Mouse (Mus musculus): ENCODE data around the gene Ergic1. TPM values are rescaled to one million over a fixed set of nuclear protein-coding genes. Genes with fewer than 3 reads are reported as not detected.

The Ergic1 gene
- polyA plus RNA-seq, 1 experiment from 2014 or later, result 133 TPM

DNA sequence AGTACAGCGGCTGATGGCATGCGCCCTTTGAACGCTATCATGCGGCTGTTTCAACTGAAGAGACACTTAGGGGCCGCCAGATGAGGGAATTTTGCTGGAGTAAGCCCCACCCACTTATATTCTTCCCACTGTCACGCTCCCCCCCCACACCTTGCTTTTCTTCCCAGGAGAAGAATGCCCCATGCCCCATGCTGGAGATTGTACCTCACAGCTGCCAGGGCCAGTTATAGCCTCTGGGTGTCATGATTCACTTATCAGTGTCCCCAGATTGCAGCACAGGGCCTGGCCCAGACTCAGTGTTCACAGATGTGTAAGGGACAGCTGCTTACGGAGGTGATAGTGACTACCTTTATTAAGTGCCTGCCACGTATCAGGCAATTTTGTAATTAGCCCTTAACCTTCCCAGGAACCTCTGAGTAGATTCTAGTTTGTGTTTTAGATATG is 84.1 kb downstream of the Ergic1 start:
- peaks cover 30% of the 10 kb centered on the region for H3K36me3 ChIP-seq (ENCODE audit: inconsistent target)
- WGBS (ENCODE audit: missing documents), result 94% methylated on average over 8 of the region's 8 CpGs

GRCm38 (mm10) chr17:26647283-26647682 is 86.0 kb downstream of the Ergic1 start:
- Histone ChIP-seq H3K36me3 (ENCODE audit: inconsistent target) (peaks cover 23% of the 10 kb centered on the region), H3K27ac (no peak overlapping the region), H3K79me2 (ENCODE audit: inconsistent target) (no peaks in the 10 kb centered on the region), H3K4me3 (ENCODE audit: inconsistent target) (no peak overlapping the region)
- WGBS (ENCODE audit: missing documents), result 77% methylated on average over 13 of the region's 13 CpGs

More for the DNA sequence above, 84.1 kb downstream of the Ergic1 start:
- no peaks in the 10 kb centered on the region for H3K79me2 ChIP-seq (ENCODE audit: inconsistent target)
- no peak overlapping the region for H3K4me3 ChIP-seq (ENCODE audit: inconsistent target)
- no peak overlapping the region for H3K27ac ChIP-seq

GRCm38 (mm10) chr17:26649565-26649964 is 88.3 kb downstream of the Ergic1 start:
- 100% methylated on average over 4 of the region's 4 CpGs for WGBS (ENCODE audit: missing documents)
- Histone ChIP-seq H3K36me3 (ENCODE audit: inconsistent target) (peaks cover under 1% of the 10 kb centered on the region; the same call in 1 of the 2 replicates), H3K79me2 (ENCODE audit: inconsistent target) (no peaks in the 10 kb centered on the region), H3K27ac (no peak overlapping the region), H3K4me3 (ENCODE audit: inconsistent target) (no peak overlapping the region)

DNA sequence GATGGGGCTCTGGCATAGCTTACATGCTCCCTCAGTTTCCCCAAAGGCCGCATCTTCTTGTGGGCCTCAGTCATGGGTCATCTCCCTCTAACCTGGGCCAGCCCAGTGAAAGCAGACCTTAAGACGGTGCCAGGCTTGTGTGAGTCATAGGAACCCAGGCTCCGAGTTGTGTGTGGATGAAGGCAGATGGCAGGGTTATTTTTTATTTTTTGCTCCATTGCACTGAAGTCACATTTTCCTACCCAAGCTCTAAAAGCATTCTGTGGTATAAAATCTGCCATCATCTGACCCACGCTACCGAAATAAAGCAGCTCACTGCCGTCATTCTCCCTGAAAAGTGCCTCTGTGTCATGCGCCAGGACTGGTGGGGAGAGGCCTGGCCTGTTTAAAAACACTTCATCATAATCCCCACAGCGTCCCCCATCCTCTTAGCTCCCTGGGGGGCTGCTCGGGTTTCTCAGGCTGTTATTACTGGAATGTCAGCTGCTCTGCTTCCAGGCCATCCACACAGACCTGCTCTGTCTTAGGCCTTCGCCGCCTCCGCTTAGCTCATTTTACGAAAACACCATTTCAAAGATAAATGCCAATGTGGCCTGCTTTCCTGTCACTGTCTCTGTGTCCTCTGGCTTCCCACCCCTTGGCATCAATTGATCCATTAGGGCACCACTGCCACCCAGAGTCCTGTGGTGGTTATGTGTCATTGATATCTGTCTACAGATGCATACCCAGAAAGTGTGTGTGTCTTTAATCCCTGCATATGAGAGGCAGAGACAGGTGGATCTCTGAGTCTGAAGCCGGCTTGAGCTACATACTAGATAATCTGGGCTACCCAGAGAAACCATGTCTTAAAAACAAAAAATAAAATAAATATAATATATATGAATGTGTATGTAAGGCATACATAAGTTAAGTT is 89.4 kb downstream of the Ergic1 start:
- 92% methylated on average over 14 of the region's 14 CpGs for WGBS (ENCODE audit: missing documents)
- 0 out of 2 replicates have a peak, but pooled peaks cover 8% of the 10 kb centered on the region for H3K36me3 ChIP-seq (ENCODE audit: inconsistent target)
- H3K4me3 ChIP-seq (ENCODE audit: inconsistent target), result no peak overlapping the region
- H3K27ac ChIP-seq, result no peak overlapping the region
- no peaks in the 10 kb centered on the region for H3K79me2 ChIP-seq (ENCODE audit: inconsistent target)

GRCm38 (mm10) chr17:26658854-26659572 is 97.7 kb downstream of the Ergic1 start:
- Histone ChIP-seq H3K79me2 (ENCODE audit: inconsistent target) (no peaks in the 10 kb centered on the region), H3K36me3 (ENCODE audit: inconsistent target) (0 out of 2 replicates have a peak, but pooled peaks cover 8% of the 10 kb centered on the region), H3K4me3 (ENCODE audit: inconsistent target) (no peak overlapping the region), H3K27ac (no peak overlapping the region)
- 56% methylated on average over 19 of the region's 21 CpGs for WGBS (ENCODE audit: missing documents)

GRCm38 (mm10) chr17:26659573-26659915 is 98.3 kb downstream of the Ergic1 start:
- 0 out of 2 replicates have a peak, but pooled peaks cover 8% of the 10 kb centered on the region for H3K36me3 ChIP-seq (ENCODE audit: inconsistent target)
- 83% methylated on average over 3 of the region's 3 CpGs for WGBS (ENCODE audit: missing documents)
- no peak overlapping the region for H3K27ac ChIP-seq
- H3K79me2 ChIP-seq (ENCODE audit: inconsistent target), result no peaks in the 10 kb centered on the region
- no peak overlapping the region for H3K4me3 ChIP-seq (ENCODE audit: inconsistent target)

GRCm38 (mm10) chr17:26660192-26660912 is 99.1 kb downstream of the Ergic1 start:
- no peak overlapping the region for H3K27ac ChIP-seq
- 40% methylated on average over 18 of the region's 21 CpGs for WGBS (ENCODE audit: missing documents)
- no peaks in the 10 kb centered on the region for H3K79me2 ChIP-seq (ENCODE audit: inconsistent target)
- 0 out of 2 replicates have a peak, but pooled peaks cover 4% of the 10 kb centered on the region for H3K36me3 ChIP-seq (ENCODE audit: inconsistent target)
- H3K4me3 ChIP-seq (ENCODE audit: inconsistent target), result no peak overlapping the region

DNA sequence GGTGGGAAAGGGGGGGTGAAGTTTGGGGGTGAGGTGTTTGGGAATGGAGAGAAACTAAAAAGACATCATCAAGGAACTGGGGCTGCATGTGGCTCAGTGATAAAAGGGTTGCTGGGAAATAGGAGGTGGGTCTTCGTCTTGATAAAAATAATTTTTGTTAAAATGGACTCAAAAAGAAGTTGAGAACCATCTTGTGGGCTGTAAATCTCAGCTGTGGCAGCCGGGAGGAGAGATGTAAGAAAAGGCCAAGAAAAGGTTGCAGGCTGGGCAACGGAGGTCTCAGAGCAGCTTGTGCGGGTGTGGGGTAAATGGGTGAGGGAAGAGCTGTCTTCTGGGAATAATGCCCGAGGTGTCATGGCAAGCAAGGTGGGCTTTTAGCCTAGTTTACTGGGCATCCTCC is 100.9 kb downstream of the Ergic1 start:
- Histone ChIP-seq H3K27ac (0 out of 2 replicates have a peak overlapping the region, but pooled peaks have one; percentile 59), H3K79me2 (ENCODE audit: inconsistent target) (no peaks in the 10 kb centered on the region)
- 88% methylated on average over 5 of the region's 5 CpGs for WGBS (ENCODE audit: missing documents)

GRCm38 (mm10) chr17:26662978-26663683 is 101.8 kb downstream of the Ergic1 start, which contains the start of gene Atp6v0e:
Atp6v0e (plus strand) TSS chr17:26663231.
- no peaks in the 10 kb centered on the region for H3K36me3 ChIP-seq (ENCODE audit: inconsistent target)
- no peaks in the 10 kb centered on the region for H3K79me2 ChIP-seq (ENCODE audit: inconsistent target)
- peak within 1 kb of the TSS; percentile 89 for H3K4me3 ChIP-seq (ENCODE audit: inconsistent target)
- WGBS (ENCODE audit: missing documents), result 5% methylated on average over 28 of the region's 28 CpGs
- H3K27ac ChIP-seq, result peak within 1 kb of the TSS; percentile 59

More for the DNA sequence above, 100.9 kb downstream of the Ergic1 start:
- no peak overlapping the region for H3K4me3 ChIP-seq (ENCODE audit: inconsistent target)
- no peaks in the 10 kb centered on the region for H3K36me3 ChIP-seq (ENCODE audit: inconsistent target)

DNA sequence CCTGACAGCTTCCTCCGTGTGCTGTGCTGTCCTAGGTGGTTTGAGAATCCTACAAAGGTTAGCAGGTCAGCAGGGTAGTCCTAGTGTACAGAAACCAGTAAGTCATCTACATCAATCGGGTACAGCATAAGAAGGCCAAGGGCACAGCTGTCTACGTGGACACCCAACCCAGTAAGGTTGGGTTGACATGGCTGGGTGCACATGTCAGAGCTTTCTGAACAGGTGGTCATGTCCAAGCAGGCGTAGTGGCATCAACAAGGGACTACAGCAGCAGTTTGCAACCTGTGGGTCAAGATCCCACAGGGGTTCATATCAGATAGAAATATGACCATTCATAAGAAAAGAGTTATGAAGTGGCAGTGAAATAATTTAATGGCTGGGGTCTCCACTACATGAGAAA is 104.3 kb downstream of the Ergic1 start:
- 86% methylated on average over 4 of the region's 4 CpGs for WGBS (ENCODE audit: missing documents)
- H3K36me3 ChIP-seq (ENCODE audit: inconsistent target), result no peaks in the 10 kb centered on the region
- no peak overlapping the region for H3K27ac ChIP-seq
- H3K79me2 ChIP-seq (ENCODE audit: inconsistent target), result no peaks in the 10 kb centered on the region
- H3K4me3 ChIP-seq (ENCODE audit: inconsistent target), result no peak overlapping the region

DNA sequence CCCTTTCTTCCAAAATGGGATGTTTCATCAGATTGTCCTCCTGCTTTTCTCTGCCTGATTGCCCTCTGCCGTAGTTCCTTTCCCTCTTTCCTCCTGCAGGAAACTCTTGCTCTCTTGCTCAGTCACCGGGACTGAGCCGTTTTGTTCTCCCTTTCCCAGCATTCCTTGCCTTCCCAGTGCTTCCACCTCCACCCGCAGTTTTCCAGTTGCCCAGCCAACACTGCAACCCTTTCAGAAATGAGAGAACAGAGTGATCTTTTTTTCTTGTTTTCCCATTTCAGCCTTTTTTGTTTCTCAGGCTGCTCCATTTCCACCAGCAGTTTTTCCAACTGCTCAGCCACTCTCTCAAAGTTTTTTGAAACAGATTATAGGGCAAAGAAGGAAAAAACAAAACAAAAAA is 110.0 kb downstream of the Ergic1 start:
- WGBS (ENCODE audit: missing documents), result 40% methylated on average over 1 of the region's 4 CpGs
- Histone ChIP-seq H3K36me3 (ENCODE audit: inconsistent target) (no peaks in the 10 kb centered on the region), H3K4me3 (ENCODE audit: inconsistent target) (no peak overlapping the region), H3K27ac (no peak overlapping the region), H3K79me2 (ENCODE audit: inconsistent target) (no peaks in the 10 kb centered on the region)

DNA sequence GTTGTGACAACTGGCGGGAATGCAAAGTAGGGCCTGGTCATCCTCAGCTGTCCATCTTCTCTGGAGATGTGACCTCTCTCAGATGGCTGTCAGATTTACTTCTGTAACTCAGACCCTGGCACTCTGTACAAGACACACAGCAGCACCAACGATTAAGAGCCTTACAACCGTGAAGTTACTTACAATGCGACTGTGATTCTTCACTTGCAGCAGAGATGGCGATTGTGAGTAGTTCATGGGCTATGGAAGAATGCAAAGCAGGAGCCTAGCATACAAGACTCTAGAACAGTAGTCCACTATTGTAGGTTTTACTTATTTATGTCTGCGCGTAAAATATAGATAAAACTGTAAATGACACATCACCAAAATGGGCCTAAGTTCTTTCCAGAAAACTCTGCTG is 114.6 kb downstream of the Ergic1 start:
- peak overlapping the region; percentile 97 for H3K4me3 ChIP-seq (ENCODE audit: inconsistent target)
- peaks cover 11% of the 10 kb centered on the region; the same call in 1 of the 2 replicates for H3K36me3 ChIP-seq (ENCODE audit: inconsistent target)
- H3K27ac ChIP-seq, result no peak overlapping the region
- peaks cover 45% of the 10 kb centered on the region for H3K79me2 ChIP-seq (ENCODE audit: inconsistent target)
- WGBS (ENCODE audit: missing documents), result 26% methylated on average over 7 of the region's 7 CpGs

DNA sequence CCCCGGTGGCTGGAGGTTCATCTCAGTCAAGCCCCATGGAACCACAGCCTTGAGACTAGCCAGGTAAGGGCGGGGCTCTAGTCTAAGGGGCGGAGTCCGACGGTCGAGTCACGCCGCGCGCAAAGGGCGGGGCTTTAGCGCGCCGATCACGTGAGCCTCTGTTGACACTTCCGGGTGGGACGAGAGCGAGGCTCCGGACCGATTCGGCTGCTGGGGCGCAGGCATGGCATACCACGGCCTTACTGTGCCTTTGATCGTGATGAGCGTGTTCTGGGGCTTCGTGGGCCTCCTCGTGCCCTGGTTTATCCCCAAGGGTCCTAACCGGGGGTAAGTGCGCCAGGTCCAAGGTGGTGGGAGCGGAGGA is 114.9 kb downstream of the Ergic1 start:
- 0% methylated on average over 30 of the region's 30 CpGs for WGBS (ENCODE audit: missing documents)
- peak overlapping the region; percentile 91 for H3K27ac ChIP-seq
- H3K36me3 ChIP-seq (ENCODE audit: inconsistent target), result peaks cover 11% of the 10 kb centered on the region; the same call in 1 of the 2 replicates
- H3K79me2 ChIP-seq (ENCODE audit: inconsistent target), result peaks cover 49% of the 10 kb centered on the region
- peak overlapping the region; percentile 97 for H3K4me3 ChIP-seq (ENCODE audit: inconsistent target)

Measured in macrophage (primary cell).